Mouse (Mus musculus) olfactory bulb, adult 2 months (tissue): ENCODE data around the gene Mal.

Experiments used
- CTCF ChIP-seq: fragments of 200-500 bp; IDR thresholded peaks from 2 replicates; pipeline ENCODE4 v1.5.1; 2012; ENCODE audit warnings: low read depth, mild to moderate bottlenecking, low read length, moderate library complexity; ENCODE audit not compliant: insufficient read depth
- POLR2A ChIP-seq: fragments of 200-500 bp; IDR thresholded peaks from 2 replicates; pipeline ENCODE4 v1.6.1; 2012; ENCODE audit warnings: mild to moderate bottlenecking, low read depth, low read length, moderate library complexity; ENCODE audit not compliant: insufficient read depth

DNA sequence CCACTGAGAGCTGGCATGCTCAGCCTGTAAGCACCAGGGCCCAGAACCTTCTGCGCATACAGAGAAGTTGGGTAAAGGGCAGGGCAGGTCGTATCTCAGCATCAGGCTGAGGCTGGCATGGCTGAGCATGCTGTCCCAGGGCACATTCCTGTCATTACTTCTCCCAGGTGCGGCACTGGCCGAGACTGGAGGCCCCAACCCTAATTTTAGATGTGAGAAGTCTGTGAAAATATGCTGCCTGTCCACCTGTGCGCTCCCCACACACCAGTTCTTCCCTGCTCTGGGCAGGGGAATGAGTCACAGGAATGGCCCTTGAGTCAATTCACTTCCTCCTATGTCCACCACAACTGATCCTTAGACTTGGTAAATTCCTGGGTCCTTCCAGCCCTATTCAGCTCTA, 30.8 kb downstream of the Mal start:
- no peak for TF ChIP-seq CTCF
- TF ChIP-seq POLR2A, result no peak
